Mouse (Mus musculus): Measurements from ENCODE around the gene Pcp4. TPM values are rescaled to one million over a fixed set of nuclear protein-coding genes. Genes with fewer than 3 reads are reported as not detected.

The Pcp4 gene
- polyA plus RNA-seq, 2 experiments from 2014 or later, result not detected

Other genes with a start within 250 kb of the Pcp4 start
- gene B3galt5, start 231.8 kb upstream of the Pcp4 start, polyA plus RNA-seq (2017; shearing (Covaris generic)), result 1 to 10 TPM; 2.1 to 2.7 TPM
- not detected for gene Itgb2l, start 24.0 kb upstream of the Pcp4 start, polyA plus RNA-seq (2017; shearing (Covaris generic))

All from CD4-positive, CD25-positive, alpha-beta regulatory T cell, adult 4 months (primary cell).